Mouse (Mus musculus) lung, postnatal 0 days (tissue): ENCODE data around the gene Cd244a.

Experiments
- CTCF ChIP-seq: IDR thresholded peaks from 2 replicates; pipeline ENCODE4 v1.5.1; 2016; ENCODE audit warnings: antibody characterized with exemption, mild to moderate bottlenecking
- EP300 ChIP-seq: IDR thresholded peaks from 2 replicates; pipeline ENCODE4 v1.6.1; 2016; ENCODE audit warnings: antibody characterized with exemption, mild to moderate bottlenecking, control low read depth

GRCm38 (mm10) chr1:171640796-171641195 lies 81.8 kb downstream of the Cd244a start:
- no peak for TF ChIP-seq CTCF
- TF ChIP-seq EP300, result no peak
